Mouse (Mus musculus) stomach, postnatal 0 days (tissue): Measurements from ENCODE around the gene Ccn2.

Source experiments
- CTCF ChIP-seq: IDR thresholded peaks from 2 replicates; pipeline ENCODE4 v1.5.1; 2016; ENCODE audit warnings: antibody characterized with exemption, low read depth, mild to moderate bottlenecking, moderate library complexity
- EP300 ChIP-seq: optimal IDR thresholded peaks from 2 replicates; pipeline ENCODE3; 2016; ENCODE audit warnings: antibody characterized with exemption

GRCm38 (mm10) chr10:24591741-24592140 is 3.5 kb upstream of the Ccn2 start:
- no peak for TF ChIP-seq CTCF
- no peak for TF ChIP-seq EP300
